Mouse (Mus musculus): ENCODE results near the gene Mdm2. TPM values are rescaled to one million over a fixed set of nuclear protein-coding genes. Genes with fewer than 3 reads are reported as not detected.

Gene Mdm2
- polyA plus RNA-seq, 1 experiment from 2014 or later = 51.2 TPM

DNA sequence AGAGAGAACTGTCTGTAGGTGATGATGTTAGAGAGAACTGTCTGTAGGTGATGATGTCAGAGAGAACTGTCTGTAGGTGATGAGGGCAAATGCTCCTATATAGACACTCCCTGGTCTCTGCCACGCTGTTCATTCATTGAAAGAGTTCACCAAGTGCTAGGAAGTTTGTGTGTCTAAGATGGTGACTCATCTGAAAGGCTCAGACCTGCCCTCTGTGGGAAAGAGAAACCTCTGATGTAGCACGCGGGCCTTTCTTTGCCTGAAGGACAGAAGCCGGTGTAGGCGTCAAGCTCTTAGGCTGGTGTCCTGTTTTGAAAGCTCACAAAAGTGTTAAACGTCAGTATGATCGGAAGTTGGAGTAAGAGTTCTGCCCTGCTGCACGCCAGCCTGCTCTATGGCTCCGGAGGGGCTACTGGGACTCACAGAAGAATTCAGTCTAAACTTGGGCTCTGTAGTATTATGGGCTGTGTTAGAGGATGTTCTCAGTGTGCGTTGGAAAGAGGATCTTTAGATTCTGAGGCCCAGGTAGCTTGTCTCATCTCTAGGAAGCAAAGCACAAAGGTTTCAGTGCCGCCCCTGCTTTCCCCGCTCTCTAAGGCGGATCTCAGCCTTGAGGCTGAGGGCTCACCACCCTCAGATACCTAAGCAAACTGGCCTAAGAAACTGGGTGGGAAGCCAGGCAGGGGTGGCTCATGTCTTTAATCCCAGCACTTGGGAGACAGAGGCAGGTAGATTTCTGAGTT lies 32.9 kb downstream of the Mdm2 start:
- no peak overlapping the region for H3K4me2 ChIP-seq (ENCODE audit: low read depth, low read length)
- H3K4me3 ChIP-seq (ENCODE audit: low read length) = no peak overlapping the region
- H3K9ac ChIP-seq (ENCODE audit: low read length) = no peak overlapping the region
- H3K27ac ChIP-seq (ENCODE audit: low read length) = no peak overlapping the region
- H3K9me3 ChIP-seq (ENCODE audit: control insufficient read depth, low read length) = no peaks in the 10 kb centered on the region
- ATAC-seq (ENCODE audit: low read depth) = no peak
- H3K36me3 ChIP-seq (ENCODE audit: control insufficient read depth, insufficient read depth, low read length) = no peaks in the 10 kb centered on the region
- peaks cover 15% of the 10 kb centered on the region for H3K4me1 ChIP-seq (replicated peaks; ENCODE audit: control insufficient read depth, insufficient read depth, low read length)
- H3K27me3 ChIP-seq (ENCODE audit: control insufficient read depth, insufficient read depth, low read depth, low read length) = no peaks in the 10 kb centered on the region
- WGBS = 70% methylated on average over 13 of the region's 13 CpGs

DNA sequence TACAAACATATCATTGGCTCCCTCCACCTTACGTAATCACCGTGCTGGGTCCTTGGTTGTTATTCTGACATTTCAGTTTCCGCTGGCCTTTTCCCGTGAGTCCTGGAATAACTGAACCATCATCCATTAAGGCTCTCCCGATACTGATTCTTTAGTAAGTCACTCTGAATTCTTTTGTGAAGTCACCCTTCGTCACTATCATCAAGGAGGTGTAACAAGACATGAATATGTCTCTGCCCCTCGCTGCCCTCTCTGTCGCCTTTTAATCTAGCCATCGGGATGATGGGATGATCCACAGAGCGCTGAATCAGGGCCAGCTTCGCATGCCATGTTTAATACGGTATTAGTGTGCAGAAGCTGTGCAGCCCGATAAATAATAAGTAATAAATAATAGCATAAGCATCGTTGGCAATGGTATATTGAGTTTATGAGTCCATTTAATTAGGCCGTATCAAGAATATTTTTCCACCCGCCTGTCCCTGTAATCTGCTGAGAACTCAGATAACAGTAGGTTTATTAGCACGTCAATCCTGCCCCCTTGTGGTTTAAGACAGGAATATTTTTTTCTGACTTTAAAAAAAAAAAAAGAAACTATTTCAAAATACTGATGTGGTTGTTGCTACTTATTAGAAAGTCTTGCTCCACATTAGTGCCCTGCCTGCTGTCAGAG lies 33.8 kb downstream of the Mdm2 start:
- H3K9me3 ChIP-seq (ENCODE audit: control insufficient read depth, low read length) = no peaks in the 10 kb centered on the region
- no peak for ATAC-seq (ENCODE audit: low read depth)
- H3K27me3 ChIP-seq (ENCODE audit: control insufficient read depth, insufficient read depth, low read depth, low read length) = no peaks in the 10 kb centered on the region
- H3K4me2 ChIP-seq (ENCODE audit: low read depth, low read length) = peak overlapping the region; percentile 57
- no peaks in the 10 kb centered on the region for H3K36me3 ChIP-seq (ENCODE audit: control insufficient read depth, insufficient read depth, low read length)
- no peak overlapping the region for H3K27ac ChIP-seq (ENCODE audit: low read length)
- WGBS = 35% methylated on average over 17 of the region's 17 CpGs
- H3K9ac ChIP-seq (ENCODE audit: low read length) = no peak overlapping the region
- H3K4me3 ChIP-seq (ENCODE audit: low read length) = peak overlapping the region; percentile 18; the same call in 1 of the 2 replicates
- peaks cover 20% of the 10 kb centered on the region for H3K4me1 ChIP-seq (replicated peaks; ENCODE audit: control insufficient read depth, insufficient read depth, low read length)

DNA sequence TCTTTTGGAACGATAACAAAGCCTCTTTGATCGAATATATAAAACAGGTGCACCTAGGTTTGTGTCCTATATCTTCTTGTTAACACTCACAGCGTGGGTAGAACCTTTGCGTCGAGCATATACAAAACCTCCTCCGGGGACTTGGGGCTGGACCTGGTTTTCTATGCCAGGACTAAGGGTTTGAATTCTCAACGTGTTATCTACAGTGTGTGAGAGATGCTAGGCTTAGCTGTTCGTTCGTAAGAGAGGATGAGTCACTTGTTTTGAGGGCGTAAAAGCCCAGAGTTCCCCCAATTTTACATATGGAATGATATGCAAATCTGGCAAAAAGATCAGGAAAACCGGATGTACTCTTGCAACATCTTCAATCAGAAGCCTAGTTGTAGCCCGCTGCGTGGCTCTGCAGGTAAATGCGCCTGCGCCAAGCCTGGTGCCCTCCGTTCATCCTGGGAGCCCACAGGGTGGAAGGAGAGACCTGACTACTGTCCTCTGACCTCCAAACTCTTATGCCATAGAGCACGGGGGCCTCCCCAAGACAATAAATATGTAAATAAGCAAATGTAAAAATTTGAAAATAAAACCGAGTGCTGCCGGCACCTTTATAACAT lies 34.4 kb downstream of the Mdm2 start:
- no peaks in the 10 kb centered on the region for H3K27me3 ChIP-seq (ENCODE audit: control insufficient read depth, insufficient read depth, low read depth, low read length)
- H3K9ac ChIP-seq (ENCODE audit: low read length) = no peak overlapping the region
- WGBS = 47% methylated on average over 19 of the region's 19 CpGs
- no peaks in the 10 kb centered on the region for H3K36me3 ChIP-seq (ENCODE audit: control insufficient read depth, insufficient read depth, low read length)
- no peak for ATAC-seq (ENCODE audit: low read depth)
- peaks cover 20% of the 10 kb centered on the region for H3K4me1 ChIP-seq (replicated peaks; ENCODE audit: control insufficient read depth, insufficient read depth, low read length)
- H3K27ac ChIP-seq (ENCODE audit: low read length) = no peak overlapping the region
- peak overlapping the region; percentile 18 for H3K4me3 ChIP-seq (ENCODE audit: low read length)
- peak overlapping the region; percentile 57 for H3K4me2 ChIP-seq (ENCODE audit: low read depth, low read length)
- no peaks in the 10 kb centered on the region for H3K9me3 ChIP-seq (ENCODE audit: control insufficient read depth, low read length)

DNA sequence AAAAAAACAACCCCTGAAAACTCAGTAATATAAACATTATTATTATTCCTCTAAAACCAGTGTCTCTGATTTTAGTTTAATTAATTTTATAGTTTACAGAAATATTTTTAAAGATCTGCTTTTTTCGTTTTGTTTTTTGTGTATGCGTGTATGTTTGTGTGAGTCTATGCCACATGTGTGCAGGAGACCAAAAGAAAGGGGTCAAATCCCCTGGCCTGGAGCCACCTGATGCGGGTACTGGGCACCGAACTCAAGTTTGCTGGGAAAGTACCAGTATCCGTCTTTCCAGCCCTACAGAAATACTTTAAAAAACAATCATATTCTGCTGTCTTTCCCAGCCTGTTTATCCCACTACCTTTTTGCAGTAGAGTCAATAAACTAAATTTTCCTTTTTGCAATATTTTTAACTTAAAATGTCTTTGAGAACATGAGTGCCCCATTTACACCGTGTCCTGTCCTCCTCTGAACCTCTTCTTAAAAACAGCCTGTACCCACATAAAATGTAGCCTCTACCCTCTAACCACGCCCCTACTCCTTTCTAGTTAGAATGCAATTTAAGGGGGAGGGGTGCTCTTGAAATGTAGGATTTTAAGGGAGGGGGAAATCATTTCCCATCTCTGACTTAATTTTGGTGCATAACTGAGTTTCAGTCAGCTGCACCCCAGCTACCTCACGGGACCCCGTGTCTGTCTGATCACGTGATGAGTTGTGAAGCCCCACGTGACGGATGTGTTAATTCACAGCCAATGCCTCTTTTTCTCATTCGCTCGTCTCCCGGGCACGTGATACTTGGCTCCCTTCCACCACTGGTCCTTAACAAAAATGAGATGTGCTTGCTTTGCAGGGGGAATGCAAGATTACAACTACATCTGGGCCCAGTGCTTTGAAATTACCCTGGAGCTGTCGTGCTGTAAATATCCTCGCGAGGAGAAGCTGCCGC lies 35.2 kb downstream of the Mdm2 start:
- ATAC-seq (ENCODE audit: low read depth) = peak; percentile 42
- Histone ChIP-seq H3K9me3 (ENCODE audit: control insufficient read depth, low read length) (no peaks in the 10 kb centered on the region), H3K4me1 (replicated peaks; ENCODE audit: control insufficient read depth, insufficient read depth, low read length) (peaks cover 20% of the 10 kb centered on the region), H3K27ac (ENCODE audit: low read length) (no peak overlapping the region), H3K4me2 (ENCODE audit: low read depth, low read length) (peak overlapping the region; percentile 57), H3K4me3 (ENCODE audit: low read length) (peak overlapping the region; percentile 18), H3K27me3 (ENCODE audit: control insufficient read depth, insufficient read depth, low read depth, low read length) (no peaks in the 10 kb centered on the region), H3K36me3 (ENCODE audit: control insufficient read depth, insufficient read depth, low read length) (no peaks in the 10 kb centered on the region), H3K9ac (ENCODE audit: low read length) (no peak overlapping the region)
- 34% methylated on average over 20 of the region's 20 CpGs for WGBS

DNA sequence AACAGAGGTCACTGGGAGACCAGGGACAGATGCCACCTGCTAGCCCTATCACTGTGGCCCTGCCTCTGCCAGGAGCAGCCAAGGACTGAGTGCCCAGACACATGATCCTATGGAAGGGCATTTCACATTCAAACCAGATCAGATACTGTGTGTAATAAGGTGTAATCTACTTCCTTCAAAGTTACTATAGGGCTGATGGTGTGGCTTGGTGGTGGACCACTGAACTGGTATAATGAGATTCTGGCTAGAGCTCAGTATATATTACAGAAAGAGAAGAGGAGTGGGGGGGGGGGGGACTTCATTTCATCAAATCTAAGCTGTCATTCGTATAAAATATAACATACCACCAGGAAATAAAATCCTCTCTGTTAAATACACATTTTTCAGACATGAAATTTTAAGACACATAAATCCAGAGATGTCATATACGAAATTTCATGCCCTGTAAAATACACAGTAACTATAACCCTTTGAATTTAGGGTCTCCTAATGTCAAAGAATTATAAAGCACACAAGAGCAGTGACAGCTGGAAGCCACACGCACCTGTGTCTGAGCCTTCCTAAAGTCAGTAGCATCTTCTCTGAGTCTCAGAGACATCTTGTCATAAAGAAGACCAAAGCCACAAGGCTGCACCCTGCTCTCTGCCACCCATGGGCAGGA lies 36.1 kb downstream of the Mdm2 start:
- H3K27ac ChIP-seq (ENCODE audit: low read length) = no peak overlapping the region
- H3K4me1 ChIP-seq (replicated peaks; ENCODE audit: control insufficient read depth, insufficient read depth, low read length) = peaks cover 24% of the 10 kb centered on the region
- H3K4me3 ChIP-seq (ENCODE audit: low read length) = no peak overlapping the region
- no peaks in the 10 kb centered on the region for H3K27me3 ChIP-seq (ENCODE audit: control insufficient read depth, insufficient read depth, low read depth, low read length)
- H3K36me3 ChIP-seq (ENCODE audit: control insufficient read depth, insufficient read depth, low read length) = no peaks in the 10 kb centered on the region
- H3K4me2 ChIP-seq (ENCODE audit: low read depth, low read length) = no peak overlapping the region
- 77% methylated on average over 3 of the region's 3 CpGs for WGBS
- no peak overlapping the region for H3K9ac ChIP-seq (ENCODE audit: low read length)
- no peaks in the 10 kb centered on the region for H3K9me3 ChIP-seq (ENCODE audit: control insufficient read depth, low read length)
- no peak for ATAC-seq (ENCODE audit: low read depth)

DNA sequence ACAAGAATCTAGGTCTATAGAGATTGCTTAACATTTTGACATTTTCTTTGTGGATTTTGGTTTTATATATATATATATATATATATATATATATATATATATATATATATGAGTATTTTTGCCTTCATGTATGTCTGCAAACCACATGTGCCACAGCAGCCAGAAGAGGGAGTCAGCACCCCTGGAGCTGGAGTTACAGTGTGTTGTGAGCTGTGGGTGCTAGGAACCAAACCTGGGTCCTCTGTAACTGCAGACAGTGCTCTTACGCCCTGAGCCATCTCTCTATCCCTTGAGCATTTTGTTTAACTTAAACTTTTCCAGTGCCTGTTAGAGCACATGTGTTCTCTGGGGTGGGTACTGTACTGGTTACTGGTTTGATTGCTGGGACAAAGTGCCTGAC lies 36.6 kb downstream of the Mdm2 start:
- no peaks in the 10 kb centered on the region for H3K9me3 ChIP-seq (ENCODE audit: control insufficient read depth, low read length)
- no peaks in the 10 kb centered on the region for H3K27me3 ChIP-seq (ENCODE audit: control insufficient read depth, insufficient read depth, low read depth, low read length)
- H3K4me1 ChIP-seq (replicated peaks; ENCODE audit: control insufficient read depth, insufficient read depth, low read length) = peaks cover 26% of the 10 kb centered on the region
- no peak overlapping the region for H3K4me3 ChIP-seq (ENCODE audit: low read length)
- H3K36me3 ChIP-seq (ENCODE audit: control insufficient read depth, insufficient read depth, low read length) = no peaks in the 10 kb centered on the region
- no peak overlapping the region for H3K27ac ChIP-seq (ENCODE audit: low read length)
- WGBS = 100% methylated on average over 1 of the region's 1 CpGs
- H3K4me2 ChIP-seq (ENCODE audit: low read depth, low read length) = no peak overlapping the region
- no peak for ATAC-seq (ENCODE audit: low read depth)
- no peak overlapping the region for H3K9ac ChIP-seq (ENCODE audit: low read length)

DNA sequence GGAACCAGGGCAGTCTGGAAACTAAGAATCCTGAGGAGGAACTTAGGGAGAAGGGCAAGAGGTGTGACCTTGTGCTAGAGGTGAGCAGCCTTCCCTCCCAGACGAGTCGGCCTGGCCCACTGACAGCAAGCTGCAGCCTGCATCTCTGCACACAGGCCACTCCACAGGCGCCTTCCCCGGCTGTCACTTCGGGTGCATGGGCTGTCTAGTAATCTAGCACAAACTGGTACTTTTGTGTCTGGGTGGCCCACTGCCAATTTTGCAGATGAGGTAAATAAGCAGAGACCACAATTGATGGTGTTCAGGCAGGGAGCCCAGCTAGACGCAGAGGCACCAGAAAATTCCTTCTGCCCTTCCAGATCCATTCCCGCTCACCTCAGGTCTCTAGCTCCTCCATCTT lies 37.9 kb downstream of the Mdm2 start:
- WGBS = 23% methylated on average over 7 of the region's 7 CpGs
- H3K36me3 ChIP-seq (ENCODE audit: control insufficient read depth, insufficient read depth, low read length) = no peaks in the 10 kb centered on the region
- H3K4me1 ChIP-seq (replicated peaks; ENCODE audit: control insufficient read depth, insufficient read depth, low read length) = peaks cover 26% of the 10 kb centered on the region
- peak; percentile 53; the same call in 1 of the 2 replicates for ATAC-seq (ENCODE audit: low read depth)
- H3K4me2 ChIP-seq (ENCODE audit: low read depth, low read length) = no peak overlapping the region
- H3K27ac ChIP-seq (ENCODE audit: low read length) = peak overlapping the region; percentile 23; the same call in 1 of the 2 replicates
- H3K9me3 ChIP-seq (ENCODE audit: control insufficient read depth, low read length) = no peaks in the 10 kb centered on the region
- no peak overlapping the region for H3K4me3 ChIP-seq (ENCODE audit: low read length)
- no peaks in the 10 kb centered on the region for H3K27me3 ChIP-seq (ENCODE audit: control insufficient read depth, insufficient read depth, low read depth, low read length)
- no peak overlapping the region for H3K9ac ChIP-seq (ENCODE audit: low read length)

DNA sequence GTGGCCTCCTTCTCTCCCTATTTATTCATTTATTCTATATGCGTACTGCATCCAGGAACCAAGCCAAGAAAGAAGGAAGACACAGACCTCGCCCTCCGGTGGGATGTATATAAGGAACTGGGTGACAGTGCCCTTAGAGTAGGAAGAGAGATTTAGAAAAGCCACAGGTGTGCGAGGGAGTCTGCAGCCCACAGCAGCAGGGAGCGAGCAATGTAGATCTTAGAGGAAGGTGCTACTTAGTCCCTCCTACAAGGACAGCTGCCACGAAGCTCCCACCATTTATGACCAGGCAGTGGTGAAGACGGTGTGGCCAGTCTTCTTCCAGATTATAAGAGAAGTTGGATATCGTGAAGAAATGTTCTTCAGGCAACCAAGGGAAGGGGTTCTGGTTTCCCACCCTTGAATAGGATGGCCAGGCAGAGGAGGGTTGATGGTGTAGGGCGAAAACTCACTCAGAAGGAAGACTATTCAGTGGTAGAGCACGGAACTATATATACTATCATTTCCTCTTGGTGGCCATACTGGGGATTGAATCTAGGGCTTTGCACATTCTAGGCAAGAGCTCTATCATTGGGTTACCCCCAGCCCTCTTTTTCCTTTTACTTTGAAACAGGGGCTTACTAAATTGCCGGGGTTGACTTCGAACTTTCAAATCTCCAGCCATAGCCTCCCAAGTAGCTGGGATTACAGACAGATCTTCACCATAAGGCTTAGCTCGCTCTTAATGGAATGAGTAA lies 38.5 kb downstream of the Mdm2 start:
- 79% methylated on average over 13 of the region's 13 CpGs for WGBS

More for the DNA sequence above, 38.5 kb downstream of the Mdm2 start:
- Histone ChIP-seq H3K9me3 (ENCODE audit: control insufficient read depth, low read length) (no peaks in the 10 kb centered on the region), H3K4me2 (ENCODE audit: low read depth, low read length) (no peak overlapping the region), H3K4me1 (replicated peaks; ENCODE audit: control insufficient read depth, insufficient read depth, low read length) (peaks cover 26% of the 10 kb centered on the region), H3K27ac (ENCODE audit: low read length) (peak overlapping the region; percentile 23), H3K36me3 (ENCODE audit: control insufficient read depth, insufficient read depth, low read length) (no peaks in the 10 kb centered on the region), H3K9ac (ENCODE audit: low read length) (no peak overlapping the region), H3K4me3 (ENCODE audit: low read length) (no peak overlapping the region), H3K27me3 (ENCODE audit: control insufficient read depth, insufficient read depth, low read depth, low read length) (no peaks in the 10 kb centered on the region)
- ATAC-seq (ENCODE audit: low read depth) = no peak

All from lung, embryonic 16.5 days (tissue).